Mouse (Mus musculus): ENCODE data around the gene Unc79.

Gene Unc79

DNA sequence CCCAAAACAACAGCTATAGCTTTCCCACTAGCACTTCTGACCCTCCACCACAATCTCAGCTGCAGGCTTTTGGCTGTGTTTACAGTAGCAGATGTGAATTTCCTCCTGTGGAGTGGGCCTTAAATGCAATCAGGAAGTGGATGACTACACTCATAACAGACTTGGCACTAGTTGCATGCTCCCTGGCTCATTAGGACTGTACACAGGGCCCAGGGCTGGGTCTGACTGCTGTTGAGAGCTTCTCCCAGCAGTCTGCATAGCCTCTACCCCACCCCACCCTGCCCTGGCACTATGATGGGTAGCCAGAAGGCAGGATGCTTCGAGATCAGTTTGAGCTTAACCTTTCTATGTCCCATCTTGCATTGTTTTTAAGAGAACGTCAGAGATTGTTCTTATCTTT is 91.5 kb downstream of the Unc79 start:
- DNase-seq (ENCODE audit: low read depth, low spot score): no peak

DNA sequence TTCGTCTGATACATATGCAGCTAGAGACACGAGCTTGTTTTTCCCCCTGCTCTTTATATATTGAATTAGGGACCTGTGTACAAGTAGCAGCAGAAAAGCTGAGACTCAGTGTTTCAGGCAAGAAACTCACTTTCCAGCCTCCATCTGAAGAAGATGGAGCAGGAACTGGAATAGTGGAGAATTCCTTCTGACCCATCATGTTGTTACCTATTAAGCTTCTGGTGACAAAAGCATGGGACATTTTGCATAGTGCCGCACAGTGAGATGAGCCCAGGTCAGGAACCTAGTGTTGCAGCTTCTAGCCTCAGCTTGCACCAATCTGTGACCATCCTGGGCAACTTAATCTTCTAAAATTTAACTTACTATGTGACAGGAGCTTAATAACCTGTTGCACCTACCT is 92.7 kb downstream of the Unc79 start:
- no peak for DNase-seq (ENCODE audit: low read depth, low spot score)

DNA sequence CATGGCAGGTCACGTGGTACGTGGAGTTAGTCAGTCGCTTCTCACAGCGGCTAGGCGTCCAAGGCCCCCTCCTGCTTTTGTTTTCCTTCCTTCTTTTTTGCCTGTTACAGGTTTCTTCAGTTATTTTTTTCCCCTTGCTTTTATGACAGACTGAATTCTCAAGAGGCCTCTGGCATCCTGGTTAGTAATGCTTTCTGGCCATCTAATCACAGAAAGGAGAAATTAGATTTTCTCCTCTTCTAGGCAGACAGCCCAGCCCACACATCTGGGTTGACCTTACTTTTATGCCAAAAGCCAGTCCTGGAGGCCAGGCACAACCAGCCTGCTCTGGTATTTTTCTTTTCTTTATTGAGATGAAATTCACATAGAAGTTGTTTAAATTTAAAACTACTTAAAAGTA is 94.1 kb downstream of the Unc79 start:
- DNase-seq (ENCODE audit: low read depth, low spot score): no peak

DNA sequence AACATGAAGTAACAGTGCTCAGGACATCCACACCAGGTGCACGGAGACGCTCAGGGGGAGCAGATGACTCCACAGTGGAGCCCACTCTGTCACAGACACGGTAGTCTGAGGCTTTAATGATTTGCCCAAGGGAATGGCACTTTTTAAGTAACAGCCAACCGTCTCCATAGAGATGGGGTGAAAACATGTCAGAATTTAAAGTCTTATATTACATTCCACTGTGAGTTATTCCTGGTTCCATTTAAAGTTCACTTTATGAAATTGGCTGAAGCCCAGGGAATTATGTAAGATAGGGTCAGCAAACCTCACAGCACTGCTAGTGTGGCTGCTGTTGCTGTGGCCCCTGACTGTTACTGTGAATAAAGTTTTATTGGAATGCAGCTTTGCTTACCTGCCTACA is 95.8 kb downstream of the Unc79 start:
- no peak for DNase-seq (ENCODE audit: low read depth, low spot score)

DNA sequence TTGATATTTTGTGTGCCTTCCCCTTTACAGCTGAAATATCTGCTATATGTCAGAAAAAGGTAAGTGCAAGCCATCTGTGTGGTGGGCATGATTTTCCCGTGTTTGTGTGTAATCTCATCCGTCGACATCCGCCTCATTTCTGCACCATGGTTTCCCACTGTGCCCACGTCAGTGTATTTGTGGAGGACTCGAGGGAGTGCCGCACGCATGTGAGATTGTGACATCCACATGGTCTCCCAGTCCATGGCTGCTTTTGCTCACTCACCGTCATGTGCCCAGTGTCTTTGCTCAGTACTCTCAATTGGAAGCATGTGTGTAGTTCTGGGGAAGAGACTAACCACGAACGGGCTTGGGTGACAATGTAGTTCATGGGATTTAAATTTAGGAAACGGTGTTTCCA is 101.2 kb downstream of the Unc79 start:
- DNase-seq (ENCODE audit: low read depth, low spot score): no peak

DNA sequence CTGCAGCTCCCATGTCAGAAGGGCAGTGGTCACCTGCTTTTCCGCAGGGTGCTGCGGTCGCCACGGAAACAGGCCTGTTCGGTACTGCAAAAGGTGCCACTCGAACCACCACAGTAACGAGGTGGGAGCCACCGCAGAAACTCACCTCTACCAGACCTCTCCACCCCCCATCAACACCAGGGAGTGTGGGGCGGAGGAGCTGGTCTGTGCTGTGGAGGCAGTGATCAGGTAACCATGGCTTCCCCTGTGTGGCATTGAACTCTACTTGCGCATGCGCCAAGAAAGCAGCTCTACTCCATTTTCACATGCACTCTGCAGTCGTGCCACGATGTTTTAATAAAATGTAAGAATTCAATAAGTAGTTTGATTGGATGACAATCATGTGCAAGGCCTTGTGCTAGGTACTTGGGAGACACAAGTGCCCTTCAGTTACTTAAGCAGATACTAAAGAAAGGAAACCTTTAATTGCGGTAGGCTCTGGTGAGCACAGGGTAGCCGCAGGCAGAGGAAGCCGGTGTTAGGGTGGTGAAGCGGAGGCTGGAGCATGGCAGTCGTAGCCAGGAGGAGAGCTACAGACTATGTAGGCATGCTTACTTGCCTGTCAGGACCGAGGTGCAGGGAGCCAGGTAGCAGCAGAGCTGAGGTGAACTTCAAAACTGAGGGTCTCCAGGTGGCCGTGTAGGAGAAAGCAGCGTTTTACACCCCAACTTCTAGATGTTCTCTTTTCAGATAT is 110.8 kb downstream of the Unc79 start:
- DNase-seq (ENCODE audit: low read depth, low spot score): no peak

DNA sequence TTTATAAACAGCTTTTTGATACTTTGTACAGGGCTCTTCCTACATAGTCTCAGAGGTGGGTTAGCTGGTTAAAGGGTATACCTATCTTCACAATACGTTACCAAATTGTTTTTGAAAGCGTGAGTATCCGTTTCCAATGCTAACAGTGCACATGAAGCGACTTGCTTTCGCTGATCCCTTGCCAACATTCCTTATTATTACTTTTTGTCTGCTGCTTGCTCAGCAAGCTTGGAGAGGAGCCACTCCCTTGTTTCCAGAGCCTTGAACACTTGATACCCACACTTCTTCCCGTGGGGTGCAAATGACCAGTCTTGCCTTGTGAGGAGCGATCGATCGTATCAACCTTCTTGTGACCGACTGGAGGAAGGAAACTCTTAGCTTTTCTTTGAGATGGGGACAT is 112.1 kb downstream of the Unc79 start:
- no peak for DNase-seq (ENCODE audit: low read depth, low spot score)

DNA sequence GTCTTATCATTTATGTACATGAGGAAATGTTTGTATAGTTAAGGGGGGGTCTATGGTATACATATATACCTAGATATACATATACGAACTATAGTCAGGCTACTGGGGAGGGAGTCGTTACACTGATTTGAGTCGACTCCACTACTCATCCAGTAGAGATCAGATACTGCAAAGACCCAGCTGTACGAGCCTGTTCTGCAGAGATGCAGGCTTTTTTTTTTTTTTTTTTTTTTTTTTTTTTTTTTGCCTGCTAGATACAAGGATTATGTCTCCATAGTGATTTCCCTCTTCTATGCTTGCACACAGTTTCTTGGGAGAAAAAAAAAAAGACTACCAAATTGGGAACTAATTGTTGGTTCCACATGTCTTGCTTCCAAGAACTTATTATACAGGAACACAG is 113.5 kb downstream of the Unc79 start:
- no peak for DNase-seq (ENCODE audit: low read depth, low spot score)

DNA sequence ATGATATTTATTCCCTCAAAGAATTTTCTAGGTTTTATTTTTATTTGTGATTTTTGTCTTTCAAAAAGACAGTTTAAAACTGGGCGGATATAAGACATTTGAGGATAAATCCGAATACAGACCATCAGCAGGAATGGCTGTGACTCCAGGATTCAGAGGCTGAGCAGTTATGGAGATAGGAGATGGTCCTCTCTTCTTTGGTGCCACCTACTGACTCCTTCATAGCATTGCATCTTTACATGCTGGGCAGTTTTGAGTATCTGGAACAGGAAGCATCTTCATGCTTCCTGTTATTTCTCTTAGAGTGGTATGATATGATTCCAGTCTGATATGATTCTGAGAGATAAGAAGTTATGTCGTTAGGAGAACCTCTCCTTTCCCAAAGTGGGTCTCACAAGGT is 116.3 kb downstream of the Unc79 start:
- DNase-seq (ENCODE audit: low read depth, low spot score): peak; percentile 71

DNA sequence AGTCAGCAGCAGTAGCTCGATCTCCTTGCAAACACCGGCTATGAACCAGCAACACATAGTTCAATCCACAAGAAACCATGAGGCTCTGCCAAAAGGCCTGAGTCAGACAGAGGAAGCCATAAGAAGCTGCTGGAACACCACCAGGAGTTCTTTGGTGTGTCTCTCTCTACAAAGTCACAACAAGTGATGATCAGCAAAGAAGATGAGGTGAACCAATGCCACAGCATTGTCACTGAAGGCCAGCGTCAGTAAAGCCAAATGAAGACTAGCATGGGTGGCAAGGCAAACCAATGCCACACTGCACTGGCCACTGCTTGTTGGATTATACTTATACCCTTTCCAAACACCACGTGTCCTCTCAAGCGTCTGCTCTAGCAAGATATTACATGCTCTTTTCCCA is 119.5 kb downstream of the Unc79 start:
- peak; percentile 5 for DNase-seq (ENCODE audit: low read depth, low spot score)

DNA sequence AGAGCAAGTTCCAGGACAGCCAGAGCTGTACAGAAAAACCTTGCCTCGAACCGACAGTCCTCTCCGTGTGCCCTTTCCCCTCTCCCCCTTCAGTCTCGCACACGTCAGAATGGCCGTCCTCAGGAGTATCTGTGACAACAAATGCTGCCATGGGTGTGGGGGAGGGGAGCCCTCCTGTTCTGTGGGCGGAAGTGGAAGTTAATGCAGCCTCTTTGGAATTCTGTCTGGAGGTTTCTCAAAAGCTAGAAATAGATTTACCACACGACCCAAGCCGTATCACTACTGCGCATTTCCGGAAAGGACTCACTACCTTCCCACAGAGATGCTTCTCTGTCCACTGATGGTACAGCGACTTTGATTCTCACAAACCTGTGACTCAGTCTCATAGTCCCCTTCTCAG is 120.9 kb downstream of the Unc79 start:
- no peak for DNase-seq (ENCODE audit: low read depth, low spot score)

DNA sequence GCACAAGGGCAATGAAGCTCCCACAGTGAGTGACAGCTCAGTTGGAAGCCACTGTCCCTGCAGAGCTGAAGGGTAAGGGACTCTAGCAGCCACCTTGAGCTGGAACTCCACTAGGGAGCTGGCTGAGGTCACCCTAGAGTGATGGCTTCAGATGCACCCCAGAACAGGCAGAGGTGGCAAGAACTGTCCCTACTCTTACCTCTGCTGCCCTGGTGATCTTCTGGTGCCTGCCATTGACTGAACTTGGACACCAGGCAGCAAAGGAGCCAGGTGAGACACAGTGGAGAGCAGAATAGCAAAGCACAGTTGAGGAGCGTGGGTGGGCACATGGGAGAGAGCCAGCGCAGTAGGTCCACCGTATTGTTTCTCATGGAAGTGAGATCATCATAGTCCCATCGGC is 125.3 kb downstream of the Unc79 start:
- DNase-seq (ENCODE audit: low read depth, low spot score): no peak

DNA sequence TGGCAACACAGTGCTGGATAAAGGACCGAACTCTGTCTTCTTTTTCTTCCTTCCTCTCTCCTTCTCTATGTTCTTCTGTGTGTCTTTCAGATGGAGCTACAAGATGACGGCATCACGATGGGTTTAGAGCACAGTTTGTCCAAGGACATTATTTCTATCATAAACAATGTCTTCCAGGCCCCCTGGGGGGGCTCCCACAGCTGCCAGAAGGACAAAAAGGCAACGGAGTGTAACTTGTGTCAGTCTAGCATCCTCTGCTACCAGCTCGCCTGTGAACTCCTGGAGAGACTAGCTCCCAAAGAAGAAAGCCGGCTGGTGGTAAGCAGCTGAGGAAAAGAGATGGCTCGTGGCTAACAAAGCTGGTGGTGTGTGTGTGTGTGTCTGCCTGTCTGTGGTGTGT is 130.1 kb downstream of the Unc79 start:
- no peak for DNase-seq (ENCODE audit: low read depth, low spot score)

DNA sequence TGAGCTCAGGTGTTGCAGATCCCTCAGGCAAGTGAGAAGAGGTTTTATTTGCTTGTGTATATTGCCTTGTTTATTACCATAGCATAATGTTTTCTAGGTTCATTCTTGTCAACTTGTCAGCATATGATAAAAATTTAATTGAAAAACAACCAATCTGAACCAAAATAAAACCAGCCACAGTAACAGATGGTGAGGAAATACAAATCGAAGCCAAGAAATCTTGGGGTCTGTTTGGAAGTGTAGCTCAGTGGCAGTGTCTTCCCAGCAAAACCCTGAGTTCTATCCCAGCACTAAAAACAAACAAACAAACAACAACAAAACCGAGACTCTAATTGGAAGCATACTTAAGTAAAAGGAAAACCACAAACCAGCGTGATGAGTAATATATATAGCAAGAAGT is 131.4 kb downstream of the Unc79 start:
- DNase-seq (ENCODE audit: low read depth, low spot score): no peak

DNA sequence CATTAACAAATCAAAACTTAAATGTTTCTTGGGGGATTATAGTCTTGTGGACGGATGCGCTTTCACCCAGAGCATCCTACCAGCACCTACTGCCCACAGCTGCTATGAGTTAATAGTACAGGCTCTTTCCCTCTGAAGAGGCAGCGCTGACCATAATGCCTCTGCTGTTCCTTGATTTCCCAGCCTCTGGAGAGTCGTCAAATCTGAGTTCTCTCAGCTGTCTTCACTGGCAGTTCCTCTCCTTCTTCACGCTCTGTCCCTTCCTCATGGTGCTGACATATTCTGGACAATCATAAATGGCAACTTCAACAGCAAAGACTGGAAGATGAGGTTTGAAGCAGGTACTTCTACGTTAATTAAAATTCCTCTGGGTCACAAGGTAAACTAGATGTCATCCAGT is 143.2 kb downstream of the Unc79 start:
- no peak for DNase-seq (ENCODE audit: low read depth, low spot score)

DNA sequence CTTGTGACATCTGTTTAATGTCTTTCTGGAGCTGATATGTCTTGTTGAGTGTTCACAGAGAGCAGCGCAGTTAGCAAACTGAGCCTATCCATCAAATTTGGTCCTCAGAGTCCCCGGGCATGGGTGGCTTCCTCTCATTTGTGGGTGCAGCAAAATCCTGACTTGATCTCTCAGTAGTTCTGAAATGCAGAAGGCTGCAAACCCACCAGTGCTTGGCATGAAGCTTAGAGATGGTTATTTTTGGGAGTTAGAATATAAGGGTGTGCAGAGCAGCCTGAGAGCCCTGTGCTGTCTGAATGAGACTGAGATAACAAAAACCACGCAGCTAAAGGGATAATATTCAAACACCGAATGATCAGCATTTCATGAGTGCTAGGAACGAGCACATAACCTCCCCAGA is 146.5 kb downstream of the Unc79 start:
- no peak for DNase-seq (ENCODE audit: low read depth, low spot score)

DNA sequence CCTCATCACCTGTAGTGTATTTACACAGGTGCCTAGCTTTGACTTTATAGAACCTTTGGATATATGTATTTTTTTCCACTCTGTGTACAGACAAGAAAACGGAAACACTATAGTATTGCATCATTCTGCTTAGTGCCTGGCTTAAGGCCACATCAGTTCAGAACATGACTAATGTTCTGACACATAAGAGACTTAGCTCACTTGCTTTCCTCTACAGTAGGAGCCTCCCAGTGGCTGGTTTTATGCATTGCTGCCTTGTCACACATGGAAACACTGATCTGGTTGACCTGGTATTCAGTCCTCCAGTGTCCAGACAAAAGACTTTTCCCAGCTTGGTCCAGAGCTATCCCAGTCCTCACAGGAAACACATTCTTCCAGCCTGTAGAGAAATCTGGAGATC is 150.5 kb downstream of the Unc79 start:
- DNase-seq (ENCODE audit: low read depth, low spot score): peak; percentile 81

DNA sequence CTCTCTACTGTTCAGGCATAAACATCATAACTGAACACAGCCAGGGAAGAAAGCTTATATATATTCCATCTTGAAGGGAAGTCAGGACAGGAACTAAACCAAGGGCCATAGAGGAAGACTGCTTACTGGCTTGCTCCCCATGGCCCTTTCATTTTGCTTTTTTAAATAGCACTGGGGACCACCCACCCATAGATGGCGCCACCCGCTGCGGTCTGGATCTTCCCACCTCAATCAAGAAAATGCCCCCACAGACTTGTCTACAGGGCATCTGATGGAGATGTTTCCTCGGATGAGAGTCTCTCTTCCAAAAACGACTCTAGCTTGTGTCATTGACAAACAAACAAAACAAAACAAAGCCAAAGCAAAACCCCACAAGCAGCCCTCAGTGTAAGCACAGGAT is 151.4 kb downstream of the Unc79 start:
- DNase-seq (ENCODE audit: low read depth, low spot score): no peak

DNA sequence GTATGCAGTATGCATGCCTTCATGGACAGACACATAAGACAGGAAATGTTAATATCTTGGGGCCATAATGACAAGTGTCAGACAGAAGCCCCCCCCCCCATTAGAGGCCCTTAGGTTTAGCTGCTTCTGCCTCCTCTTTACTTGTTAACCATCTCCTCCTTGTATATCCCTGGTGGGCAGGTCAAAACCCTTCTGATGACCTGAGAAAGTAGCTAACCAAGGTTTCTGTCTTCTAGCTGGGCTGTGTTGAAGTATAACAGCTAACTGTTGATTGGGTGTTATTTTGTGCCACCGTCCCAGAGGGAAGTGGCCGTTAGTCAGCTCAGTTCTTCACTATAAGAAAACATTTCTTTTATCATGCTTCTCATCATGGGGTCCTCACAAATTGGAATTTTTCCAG is 154.4 kb downstream of the Unc79 start:
- no peak for DNase-seq (ENCODE audit: low read depth, low spot score)

DNA sequence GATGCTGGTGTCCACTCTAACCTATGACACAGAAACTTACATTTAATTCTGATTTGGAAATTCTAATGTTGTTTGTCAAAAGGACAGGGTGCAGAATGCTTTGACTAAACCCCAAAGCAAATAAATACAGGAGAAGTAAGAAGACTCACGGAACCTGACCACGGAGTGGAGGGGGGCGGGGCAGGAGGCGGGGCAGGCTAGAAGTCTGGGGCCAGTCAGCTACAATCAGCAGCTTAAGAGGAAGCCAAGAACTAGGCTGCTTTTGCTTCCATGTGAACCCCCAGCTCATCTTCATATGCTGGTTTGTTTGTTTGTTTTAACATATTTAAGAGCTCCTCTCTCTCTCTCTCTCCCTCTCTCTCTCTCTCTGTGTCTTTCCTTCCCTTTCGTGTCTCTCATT is 154.9 kb downstream of the Unc79 start:
- DNase-seq (ENCODE audit: low read depth, low spot score): no peak

DNA sequence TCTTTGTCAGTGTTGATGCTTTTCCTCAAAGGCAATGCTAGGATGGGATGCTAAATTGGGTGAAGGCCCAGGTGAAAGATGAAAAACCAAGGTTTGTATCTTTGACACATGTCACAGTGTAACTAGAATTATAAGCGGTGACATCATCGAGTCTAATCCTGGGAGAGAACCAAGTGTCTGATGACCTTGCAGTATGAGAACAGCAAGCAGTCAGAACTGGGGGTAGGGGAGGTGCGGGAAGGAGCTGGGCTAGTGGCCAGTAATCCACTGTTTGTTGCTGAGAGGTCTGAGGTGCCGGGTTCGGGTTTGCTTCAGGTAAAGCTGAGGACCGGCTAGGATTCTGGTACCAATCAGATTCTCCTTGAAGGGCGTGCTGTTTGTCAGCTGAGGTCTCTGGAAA is 160.6 kb downstream of the Unc79 start:
- no peak for DNase-seq (ENCODE audit: low read depth, low spot score)

DNA sequence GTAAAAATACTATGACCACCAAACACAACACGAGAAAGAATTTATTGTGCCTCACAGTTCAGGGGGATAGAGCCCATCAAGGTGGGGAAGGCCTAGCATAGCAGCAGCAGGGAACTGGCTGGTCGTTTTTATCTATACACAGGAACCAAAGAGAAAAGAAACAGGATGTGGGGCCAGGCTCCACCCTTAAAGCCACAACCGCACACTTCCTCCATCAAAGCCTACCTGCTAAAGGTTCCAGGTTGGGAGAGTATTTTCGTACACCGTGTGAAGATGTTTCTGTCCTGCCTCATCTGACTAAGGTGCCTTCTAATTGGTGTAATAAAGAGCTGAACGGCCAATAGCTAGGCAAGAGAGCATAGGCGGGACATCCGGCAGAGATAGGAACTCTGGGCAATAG is 168.0 kb downstream of the Unc79 start:
- no peak for DNase-seq (ENCODE audit: low read depth, low spot score)

DNA sequence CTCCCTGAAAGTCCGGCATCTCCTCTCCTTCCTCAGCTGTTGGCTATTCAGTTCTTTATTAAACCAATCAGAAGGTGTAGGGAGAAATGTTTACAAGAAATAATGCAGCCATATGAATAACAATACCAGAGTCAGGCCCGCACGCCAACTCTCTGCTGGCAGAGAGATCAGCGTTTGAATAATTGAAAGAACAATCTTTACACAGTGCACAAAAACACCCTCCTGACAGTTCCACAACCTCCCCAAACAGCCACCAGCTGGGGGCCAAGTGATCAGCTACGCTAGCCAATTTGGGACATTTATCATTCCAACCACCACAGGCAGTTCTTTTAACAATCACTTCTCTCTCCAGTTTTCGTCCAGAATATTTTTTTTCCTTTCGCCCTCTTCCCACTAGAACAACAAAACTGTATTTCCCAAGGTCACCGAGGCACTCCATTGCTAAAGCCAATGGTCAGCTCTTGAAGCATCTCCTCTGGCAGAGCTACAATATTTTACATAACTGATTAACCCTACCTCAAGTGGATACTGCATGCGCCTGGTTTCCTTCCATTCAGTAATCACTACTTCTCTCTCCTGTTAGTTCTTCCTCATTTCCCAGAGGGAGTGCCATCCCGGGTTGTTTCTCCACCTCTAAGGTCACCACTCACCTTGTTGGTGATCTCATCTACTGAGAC is 169.0 kb downstream of the Unc79 start:
- DNase-seq (ENCODE audit: low read depth, low spot score): no peak

DNA sequence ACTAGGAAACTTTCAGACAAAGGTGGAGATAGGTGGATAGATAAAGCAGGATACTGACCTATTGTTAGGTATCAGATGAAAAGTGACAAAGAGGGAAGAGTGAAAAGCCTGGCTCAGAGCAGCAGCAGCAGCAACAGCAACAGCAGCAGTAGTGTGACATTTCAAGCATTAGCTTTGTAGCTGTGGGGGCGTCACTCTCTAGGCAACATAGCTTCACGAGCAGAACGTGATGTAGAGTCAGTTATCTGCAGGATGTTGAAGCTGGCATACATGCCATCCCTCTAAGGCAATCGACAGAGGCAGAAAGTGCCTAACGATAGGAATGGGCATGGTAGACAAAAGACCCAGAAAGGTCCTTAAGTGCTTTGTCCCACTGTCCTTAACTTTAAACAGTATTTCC is 173.3 kb downstream of the Unc79 start:
- no peak for DNase-seq (ENCODE audit: low read depth, low spot score)
